Mouse (Mus musculus): ENCODE data around the gene Gm11172. TPM values are rescaled to one million over a fixed set of nuclear protein-coding genes. Genes with fewer than 3 reads are reported as not detected.

Gm11172 gene
- total and polyA plus RNA-seq, 2 experiments from 2014 or later = not detected

DNA sequence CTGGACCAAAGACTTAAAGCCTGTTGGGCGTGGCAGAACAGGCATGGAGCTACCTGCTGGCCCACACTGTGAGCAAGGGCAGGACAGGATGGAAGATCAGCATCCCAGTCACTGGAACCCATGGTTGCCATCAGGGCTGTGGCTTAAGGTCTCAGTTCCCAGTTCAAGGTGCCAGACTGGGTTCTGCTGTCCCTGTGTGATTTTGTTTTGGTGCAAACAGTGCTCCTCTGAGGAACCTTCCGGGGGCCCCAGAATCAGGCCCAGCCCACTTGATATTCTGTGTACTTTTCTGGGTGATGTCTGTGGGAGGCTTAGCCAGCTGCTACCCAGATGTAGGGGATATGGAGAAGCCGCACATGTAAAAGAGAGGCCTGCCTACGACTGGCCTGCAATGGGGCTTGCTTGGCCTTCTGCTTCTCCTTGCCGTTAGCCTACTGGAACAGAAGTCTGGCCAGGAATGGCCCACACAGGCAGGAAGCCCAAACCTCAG, 32.0 kb upstream of the Gm11172 start:
- no peak for DNase-seq (ENCODE audit: low spot score)
- H3K4me2 ChIP-seq (ENCODE audit: low read depth, low read length) = no peak overlapping the region
- WGBS = 76% methylated on average over 5 of the region's 5 CpGs
- no peak for ATAC-seq
- no peaks in the 10 kb centered on the region for H3K9me3 ChIP-seq (ENCODE audit: low read length)
- H3K36me3 ChIP-seq (ENCODE audit: insufficient read depth, low read length) = no peaks in the 10 kb centered on the region
- no peak overlapping the region for H3K27ac ChIP-seq
- H3K4me3 ChIP-seq (ENCODE audit: low read length) = no peak overlapping the region
- no peak for TF ChIP-seq CTCF (IDR thresholded peaks at IDR 0.05; ENCODE audit: low read depth)
- no peaks in the 10 kb centered on the region for H3K27me3 ChIP-seq (ENCODE audit: insufficient read depth, low read length)
- H3K4me1 ChIP-seq (ENCODE audit: insufficient read depth, low read length) = peaks cover 4% of the 10 kb centered on the region; the same call in 1 of the 2 replicates
- H3K9ac ChIP-seq (replicated peaks; ENCODE audit: low read length) = no peak overlapping the region

DNA sequence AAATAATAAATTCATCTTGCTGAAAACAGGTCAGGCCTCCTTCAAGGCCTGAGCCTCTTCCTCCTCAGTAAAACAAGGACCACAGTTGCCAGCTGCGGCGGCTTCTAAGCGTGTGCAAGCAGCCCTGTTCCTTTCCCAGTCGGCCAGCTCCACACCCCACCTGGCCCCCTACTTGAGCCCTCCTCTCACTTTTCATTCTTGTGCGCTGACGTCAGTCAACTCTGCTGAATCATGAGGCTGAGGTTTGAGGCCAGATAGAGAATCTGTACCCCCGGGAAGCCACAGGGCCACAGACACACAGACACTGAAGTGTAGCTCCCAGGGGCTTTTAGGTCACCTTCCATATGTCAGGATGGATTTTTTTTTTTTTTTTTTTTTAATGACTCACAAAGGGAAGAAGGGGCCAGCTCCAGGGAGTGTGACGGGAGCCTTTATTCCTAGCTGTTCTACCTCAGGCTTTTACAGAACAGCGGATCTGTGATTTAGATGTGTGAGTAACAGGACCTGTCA, 30.8 kb upstream of the Gm11172 start:
- no peak overlapping the region for H3K4me3 ChIP-seq (ENCODE audit: low read length)
- H3K9me3 ChIP-seq (ENCODE audit: low read length) = no peaks in the 10 kb centered on the region
- H3K27me3 ChIP-seq (ENCODE audit: insufficient read depth, low read length) = no peaks in the 10 kb centered on the region
- no peak overlapping the region for H3K9ac ChIP-seq (replicated peaks; ENCODE audit: low read length)
- no peak for TF ChIP-seq CTCF (IDR thresholded peaks at IDR 0.05; ENCODE audit: low read depth)
- ATAC-seq (no peak), DNase-seq (ENCODE audit: low spot score) (no peak)
- H3K27ac ChIP-seq = no peak overlapping the region
- H3K36me3 ChIP-seq (ENCODE audit: insufficient read depth, low read length) = no peaks in the 10 kb centered on the region
- no peak overlapping the region for H3K4me2 ChIP-seq (ENCODE audit: low read depth, low read length)
- peaks cover 7% of the 10 kb centered on the region for H3K4me1 ChIP-seq (ENCODE audit: insufficient read depth, low read length)
- WGBS = 52% methylated on average over 9 of the region's 9 CpGs

DNA sequence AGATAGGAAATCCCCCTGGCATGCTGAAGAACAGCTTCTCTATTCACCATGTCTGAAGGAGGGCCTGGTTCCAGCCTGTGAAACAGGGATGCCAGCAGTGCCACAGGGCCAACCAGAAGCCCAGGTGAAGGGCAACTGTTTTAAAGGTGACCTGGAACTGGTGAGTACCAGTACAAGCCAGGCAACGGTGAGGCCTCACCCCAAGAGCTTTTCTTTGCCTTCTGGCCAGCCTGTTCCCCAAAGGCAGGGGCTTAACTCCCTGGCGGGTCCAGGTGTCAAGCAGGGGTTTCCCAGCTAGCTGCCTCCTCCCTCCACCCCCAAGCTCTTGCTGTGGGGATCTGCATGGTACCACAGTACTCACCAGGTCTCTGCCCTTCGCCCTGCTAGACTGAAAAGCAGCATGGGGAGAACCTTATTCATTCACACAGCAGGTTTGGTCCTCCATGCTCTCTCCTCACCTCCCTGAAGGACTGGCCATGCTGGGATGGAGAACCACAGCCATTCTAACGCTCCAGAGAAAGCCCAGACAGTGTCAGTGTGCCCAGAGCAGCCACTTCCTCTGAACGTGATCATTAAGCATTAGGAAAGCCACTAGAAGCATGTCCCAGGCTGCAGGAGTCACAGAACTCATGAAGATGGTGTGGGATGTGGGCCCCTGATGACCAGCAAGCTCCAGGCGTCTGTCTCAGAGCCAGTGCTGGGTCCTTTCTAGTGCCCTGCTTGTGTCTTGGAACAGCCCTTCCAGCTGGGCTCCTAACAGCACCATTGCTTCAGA, 30.2 kb upstream of the Gm11172 start:
- peaks cover 7% of the 10 kb centered on the region for H3K4me1 ChIP-seq (ENCODE audit: insufficient read depth, low read length)
- no peak for ATAC-seq
- 44% methylated on average over 6 of the region's 6 CpGs for WGBS
- no peaks in the 10 kb centered on the region for H3K9me3 ChIP-seq (ENCODE audit: low read length)
- H3K9ac ChIP-seq (replicated peaks; ENCODE audit: low read length) = no peak overlapping the region; the same call in 1 of the 2 replicates
- H3K4me2 ChIP-seq (ENCODE audit: low read depth, low read length) = peak overlapping the region; percentile 99
- H3K27me3 ChIP-seq (ENCODE audit: insufficient read depth, low read length) = no peaks in the 10 kb centered on the region
- H3K36me3 ChIP-seq (ENCODE audit: insufficient read depth, low read length) = no peaks in the 10 kb centered on the region
- H3K27ac ChIP-seq = no peak overlapping the region
- no peak overlapping the region for H3K4me3 ChIP-seq (ENCODE audit: low read length)
- DNase-seq (ENCODE audit: low spot score) = no peak
- no peak for TF ChIP-seq CTCF (IDR thresholded peaks at IDR 0.05; ENCODE audit: low read depth)

DNA sequence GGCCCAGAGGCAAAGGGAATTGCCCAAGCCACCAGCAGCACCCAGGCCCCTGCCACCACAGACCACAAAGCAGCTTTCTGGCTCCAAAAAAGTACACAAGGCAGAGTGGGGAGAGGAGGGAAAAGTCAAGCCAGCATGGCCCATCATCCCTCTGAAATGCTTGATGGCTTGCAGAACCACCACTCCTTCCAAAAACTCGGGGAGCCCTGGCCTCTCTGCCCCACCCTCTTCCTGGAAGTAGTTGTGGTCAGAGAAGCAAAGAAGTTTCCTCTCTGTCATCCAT, 29.6 kb upstream of the Gm11172 start:
- Histone ChIP-seq H3K9me3 (ENCODE audit: low read length) (no peaks in the 10 kb centered on the region), H3K4me1 (ENCODE audit: insufficient read depth, low read length) (peaks cover 7% of the 10 kb centered on the region), H3K4me3 (ENCODE audit: low read length) (no peak overlapping the region), H3K36me3 (ENCODE audit: insufficient read depth, low read length) (no peaks in the 10 kb centered on the region), H3K27me3 (ENCODE audit: insufficient read depth, low read length) (no peaks in the 10 kb centered on the region), H3K27ac (no peak overlapping the region), H3K4me2 (ENCODE audit: low read depth, low read length) (peak overlapping the region; percentile 99), H3K9ac (replicated peaks; ENCODE audit: low read length) (no peak overlapping the region)
- TF ChIP-seq CTCF (IDR thresholded peaks at IDR 0.05; ENCODE audit: low read depth) = no peak
- no peak for DNase-seq (ENCODE audit: low spot score)
- 48% methylated on average over 1 of the region's 1 CpGs for WGBS
- no peak for ATAC-seq

DNA sequence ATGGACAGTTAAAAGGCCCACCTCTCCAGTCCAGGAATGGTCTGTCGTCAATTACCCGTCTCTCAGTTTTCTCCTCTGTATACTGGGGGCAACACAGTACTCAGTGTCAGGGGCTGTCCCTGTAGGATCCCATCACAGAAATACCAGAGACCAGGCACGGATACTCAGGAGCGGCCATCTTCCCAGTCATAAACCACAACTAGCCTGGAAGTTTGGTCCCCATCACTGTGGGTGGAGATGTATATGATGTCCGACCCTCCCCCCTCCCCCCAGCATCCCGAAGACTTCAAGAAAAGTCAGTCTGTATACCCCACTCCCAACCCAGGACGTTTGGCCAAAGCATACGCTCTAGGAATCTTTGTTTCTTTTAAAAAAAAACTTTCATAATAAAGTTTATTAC, 29.3 kb upstream of the Gm11172 start:
- Histone ChIP-seq H3K4me2 (ENCODE audit: low read depth, low read length) (peak overlapping the region; percentile 99), H3K4me3 (ENCODE audit: low read length) (peak overlapping the region; percentile 74), H3K36me3 (ENCODE audit: insufficient read depth, low read length) (no peaks in the 10 kb centered on the region), H3K4me1 (ENCODE audit: insufficient read depth, low read length) (peaks cover 7% of the 10 kb centered on the region), H3K27ac (no peak overlapping the region), H3K9me3 (ENCODE audit: low read length) (no peaks in the 10 kb centered on the region), H3K9ac (replicated peaks; ENCODE audit: low read length) (no peak overlapping the region), H3K27me3 (ENCODE audit: insufficient read depth, low read length) (no peaks in the 10 kb centered on the region)
- no peak for TF ChIP-seq CTCF (IDR thresholded peaks at IDR 0.05; ENCODE audit: low read depth)
- DNase-seq (ENCODE audit: low spot score) (no peak), ATAC-seq (no peak)
- 69% methylated on average over 8 of the region's 8 CpGs for WGBS

DNA sequence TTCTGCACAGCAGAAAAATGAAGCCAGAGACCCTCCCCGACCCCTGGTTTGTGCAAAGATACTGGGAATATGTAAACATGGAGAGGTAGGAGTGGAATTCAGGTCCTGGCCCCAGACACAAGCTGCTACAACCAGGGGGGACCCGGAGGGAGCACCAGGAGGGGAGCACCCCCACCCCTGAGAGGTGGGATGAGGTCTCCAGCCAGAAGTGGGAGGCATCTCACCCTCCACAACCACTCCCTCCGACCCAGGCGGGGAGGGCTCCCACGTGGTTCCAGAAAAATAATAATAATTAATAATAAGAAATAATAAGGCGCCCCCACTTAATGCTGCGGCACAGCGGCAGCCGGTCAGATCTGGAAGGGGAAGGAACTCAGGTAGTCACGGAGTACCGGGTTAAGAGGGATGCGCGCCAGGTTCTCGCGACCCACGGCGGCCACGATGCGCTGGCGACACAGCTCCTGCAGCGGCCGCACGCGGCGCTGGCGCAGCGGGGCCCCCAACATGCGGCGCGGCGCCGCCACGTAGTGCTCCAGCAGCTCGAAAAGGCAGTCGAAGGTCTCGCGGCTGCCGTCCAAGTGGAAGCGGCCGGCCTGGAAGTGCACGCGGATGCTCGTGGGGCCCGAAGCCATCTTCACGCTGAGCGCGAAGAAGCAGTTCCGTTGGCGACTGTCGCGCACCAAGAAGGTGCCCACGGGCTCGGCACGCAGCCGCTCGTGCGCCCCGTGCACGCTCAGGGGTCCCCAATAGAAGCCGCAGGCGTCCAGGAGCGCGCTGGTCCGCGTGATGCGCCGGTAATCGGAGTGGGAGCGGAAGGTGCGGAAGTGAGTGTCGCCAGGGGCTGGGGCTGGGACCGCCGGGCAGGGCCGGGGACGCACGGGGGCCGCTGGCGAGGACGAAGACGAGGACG, 28.6 kb upstream of the Gm11172 start:
- ATAC-seq = no peak; the same call in 1 of the 2 replicates
- 3% methylated on average over 75 of the region's 81 CpGs for WGBS

More for the DNA sequence above, 28.6 kb upstream of the Gm11172 start:
- Histone ChIP-seq H3K27ac (peak overlapping the region; percentile 90), H3K27me3 (ENCODE audit: insufficient read depth, low read length) (no peaks in the 10 kb centered on the region), H3K4me2 (ENCODE audit: low read depth, low read length) (peak overlapping the region; percentile 99), H3K9me3 (ENCODE audit: low read length) (no peaks in the 10 kb centered on the region), H3K36me3 (ENCODE audit: insufficient read depth, low read length) (no peaks in the 10 kb centered on the region), H3K9ac (replicated peaks; ENCODE audit: low read length) (peak overlapping the region; percentile 80), H3K4me3 (ENCODE audit: low read length) (peak overlapping the region; percentile 74), H3K4me1 (ENCODE audit: insufficient read depth, low read length) (peaks cover 7% of the 10 kb centered on the region)
- peak; percentile 71 for DNase-seq (ENCODE audit: low spot score)
- 0 out of 2 replicates have a peak, but pooled peaks have one; percentile 4 for TF ChIP-seq CTCF (IDR thresholded peaks at IDR 0.05; ENCODE audit: low read depth)

Measured in hindbrain, postnatal 0 days (tissue).